Mouse (Mus musculus) heart, postnatal 0 days (tissue): ENCODE measurements at regions not wholly inside any gene's neighbourhood (a gene's known extent, or its start where the extent isn't known, plus 50 kb on each side); places are given as distances from the start of the nearest gene placed in this dataset.

Experiments
- ATAC-seq: fragments of 200-750 bp; cut with Nextera tagmentation; 2 replicates; pipeline ENCODE4 v1.8.0; 2017; ENCODE audit warnings: low read depth, moderate number of reproducible peaks, moderate library complexity; ENCODE audit not compliant: insufficient read depth
- DNase-seq: peaks from one replicate; pipeline ENCODE4 v3.0.0-alpha.2; 2016; ENCODE audit warnings: low spot score
- H3K27ac ChIP-seq: fragments of 300-500 bp; sonication (generic); 2 replicates; pipeline ENCODE4 v1.5.1; 2014; ENCODE audit warnings: low read depth, mild to moderate bottlenecking
- H3K27me3 ChIP-seq: fragments of 300-500 bp; sonication (generic); 2 replicates; pipeline ENCODE4 v1.6.1; 2014; ENCODE audit warnings: low read length, mixed read lengths; ENCODE audit not compliant: control insufficient read depth, insufficient read depth
- H3K36me3 ChIP-seq: fragments of 300-500 bp; sonication (generic); replicated peaks from 2 replicates; pipeline ENCODE4 v1.6.1; 2014; ENCODE audit warnings: low read length, mixed read lengths; ENCODE audit not compliant: control insufficient read depth, insufficient read depth
- H3K4me1 ChIP-seq: fragments of 300-500 bp; sonication (generic); 2 replicates; pipeline ENCODE4 v1.6.1; 2014; ENCODE audit warnings: antibody characterized with exemption; ENCODE audit not compliant: control insufficient read depth, insufficient read depth
- H3K4me2 ChIP-seq: fragments of 300-500 bp; sonication (generic); 2 replicates; pipeline ENCODE4 v1.6.1; 2014; ENCODE audit warnings: low read depth, mild to moderate bottlenecking, low read length, moderate library complexity
- H3K4me3 ChIP-seq: fragments of 300-500 bp; sonication (generic); 2 replicates; pipeline ENCODE4 v1.5.1; 2014; ENCODE audit warnings: low read depth, low read length
- H3K9ac ChIP-seq: fragments of 300-500 bp; sonication (generic); replicated peaks from 2 replicates; pipeline ENCODE4 v1.6.1; 2014; ENCODE audit warnings: low read depth, low read length, mixed read lengths
- H3K9me3 ChIP-seq: fragments of 300-500 bp; sonication (generic); replicated peaks from 2 replicates; pipeline ENCODE4 v1.6.1; 2016; ENCODE audit warnings: low read length; ENCODE audit not compliant: control insufficient read depth
- CTCF ChIP-seq: IDR thresholded peaks from 2 replicates; pipeline ENCODE4 v1.5.1; 2016; ENCODE audit warnings: antibody characterized with exemption, control low read depth, low read depth
- EP300 ChIP-seq: IDR thresholded peaks from 2 replicates; pipeline ENCODE4 v1.6.1; 2016; ENCODE audit warnings: antibody characterized with exemption, low read depth
- WGBS: fragments of 180-500 bp; shearing (Covaris S2); extraction: QIAGEN DNeasy Blood & Tissue Kit; methylation state at CpG from one replicate; pipeline ENCODE4 v1.1.7; 2014; 5-methylcytosine and 5-hydroxymethylcytosine counted together

- DNase-seq (no peak), ATAC-seq (no peak)
- no peaks in the 10 kb centered on the region for H3K36me3 ChIP-seq
- H3K4me3 ChIP-seq, result no peak overlapping the region
- no peak overlapping the region for H3K9ac ChIP-seq
- 38% methylated on average over 2 of the region's 2 CpGs for WGBS
- no peak overlapping the region for H3K4me2 ChIP-seq
- H3K4me1 ChIP-seq, result no peaks in the 10 kb centered on the region
- no peaks in the 10 kb centered on the region for H3K9me3 ChIP-seq
- H3K27me3 ChIP-seq, result no peaks in the 10 kb centered on the region
- TF ChIP-seq EP300, result no peak
- no peak overlapping the region for H3K27ac ChIP-seq
Observed at GRCm38 (mm10) chr13:4970081-4970892, 361.3 kb upstream of the Akr1e1 start.

GRCm38 (mm10) chr13:4971472-4972067, 362.6 kb upstream of the Akr1e1 start:
- Histone ChIP-seq H3K27me3 (no peaks in the 10 kb centered on the region), H3K27ac (no peak overlapping the region), H3K4me2 (no peak overlapping the region), H3K4me1 (no peaks in the 10 kb centered on the region), H3K9ac (no peak overlapping the region), H3K36me3 (no peaks in the 10 kb centered on the region), H3K9me3 (no peaks in the 10 kb centered on the region), H3K4me3 (no peak overlapping the region)
- peak; percentile 27 for DNase-seq
- ATAC-seq, result no peak
- TF ChIP-seq EP300, result no peak
- no peak for TF ChIP-seq CTCF
- WGBS, result 72% methylated on average over 4 of the region's 4 CpGs

DNA sequence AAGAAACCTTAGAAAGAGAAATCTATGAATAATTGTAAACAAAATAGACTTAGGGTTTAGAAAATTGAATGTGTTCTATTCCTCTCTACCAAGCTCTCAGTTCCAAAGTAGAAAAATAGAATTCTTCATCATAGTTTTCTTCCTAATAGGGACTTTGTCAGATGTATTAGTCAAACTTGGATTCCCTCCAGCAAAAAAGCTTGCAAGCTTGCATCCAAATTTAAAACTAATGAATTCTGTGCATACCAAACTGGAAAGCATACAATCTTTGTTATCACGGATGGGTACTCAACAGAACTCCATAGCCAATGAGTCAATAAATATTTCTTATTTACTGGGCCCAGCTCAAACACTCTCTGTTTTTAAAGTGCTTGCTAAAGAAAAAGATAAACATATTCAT, 383.9 kb upstream of the Akr1e1 start:
- DNase-seq (no peak), ATAC-seq (no peak)
- H3K4me2 ChIP-seq, result no peak overlapping the region
- H3K9me3 ChIP-seq, result no peaks in the 10 kb centered on the region
- no peak overlapping the region for H3K9ac ChIP-seq
- no peaks in the 10 kb centered on the region for H3K27me3 ChIP-seq
- no peak overlapping the region for H3K4me3 ChIP-seq
- H3K4me1 ChIP-seq, result no peaks in the 10 kb centered on the region
- 47% methylated on average over 1 of the region's 1 CpGs for WGBS
- TF ChIP-seq EP300 (no peak), CTCF (no peak)
- H3K36me3 ChIP-seq, result no peaks in the 10 kb centered on the region
- H3K27ac ChIP-seq, result no peak overlapping the region

- no peaks in the 10 kb centered on the region for H3K27me3 ChIP-seq
- no peaks in the 10 kb centered on the region for H3K36me3 ChIP-seq
- no peaks in the 10 kb centered on the region for H3K9me3 ChIP-seq
- 96% methylated on average over 1 of the region's 1 CpGs for WGBS
- TF ChIP-seq CTCF, result no peak
- TF ChIP-seq EP300, result no peak
- no peak overlapping the region for H3K4me2 ChIP-seq
- H3K27ac ChIP-seq, result no peak overlapping the region
- ATAC-seq (no peak), DNase-seq (no peak)
- H3K9ac ChIP-seq, result no peak overlapping the region
- H3K4me3 ChIP-seq, result no peak overlapping the region
- peaks cover 5% of the 10 kb centered on the region; the same call in 1 of the 2 replicates for H3K4me1 ChIP-seq
Observed at GRCm38 (mm10) chr13:5008296-5008695, 399.3 kb upstream of the Akr1e1 start.

GRCm38 (mm10) chr13:5022439-5022838, 413.5 kb upstream of the Akr1e1 start:
- no peak overlapping the region for H3K9ac ChIP-seq
- H3K36me3 ChIP-seq, result no peaks in the 10 kb centered on the region
- no peaks in the 10 kb centered on the region for H3K27me3 ChIP-seq
- H3K4me2 ChIP-seq, result no peak overlapping the region
- no peak for TF ChIP-seq CTCF
- TF ChIP-seq EP300, result no peak
- DNase-seq (no peak), ATAC-seq (no peak)
- no peaks in the 10 kb centered on the region for H3K4me1 ChIP-seq
- WGBS, result 88% methylated on average over 7 of the region's 7 CpGs
- no peak overlapping the region for H3K4me3 ChIP-seq
- H3K9me3 ChIP-seq, result no peaks in the 10 kb centered on the region
- no peak overlapping the region for H3K27ac ChIP-seq

DNA sequence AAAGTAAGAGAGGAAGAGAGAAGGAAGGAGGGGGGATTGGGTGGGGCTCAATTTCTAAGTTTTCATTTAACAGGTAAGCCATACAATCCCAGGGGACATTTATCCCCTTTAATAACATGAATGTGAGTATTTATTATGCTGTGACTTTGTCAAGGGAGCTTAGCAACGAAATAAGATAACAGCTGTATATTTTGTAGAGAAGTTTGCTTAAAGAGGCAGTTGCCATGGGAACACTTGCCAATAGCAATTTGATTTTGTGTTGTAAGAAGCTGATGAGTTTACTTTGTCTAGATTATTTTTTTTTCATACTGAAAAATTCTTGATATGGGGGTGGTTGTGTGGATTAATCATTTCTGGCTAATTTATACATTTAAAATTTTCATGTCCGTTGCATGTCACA, 450.9 kb upstream of the Akr1e1 start:
- DNase-seq (no peak), ATAC-seq (no peak)
- H3K27ac ChIP-seq, result no peak overlapping the region
- no peak overlapping the region for H3K4me2 ChIP-seq
- WGBS, result 54% methylated on average over 2 of the region's 2 CpGs
- H3K4me1 ChIP-seq, result peaks cover 4% of the 10 kb centered on the region; the same call in 1 of the 2 replicates
- no peak overlapping the region for H3K4me3 ChIP-seq
- TF ChIP-seq CTCF (no peak), EP300 (no peak)
- H3K36me3 ChIP-seq, result no peaks in the 10 kb centered on the region
- no peaks in the 10 kb centered on the region for H3K27me3 ChIP-seq
- H3K9ac ChIP-seq, result no peak overlapping the region
- H3K9me3 ChIP-seq, result no peaks in the 10 kb centered on the region
